Mouse (Mus musculus) activated CD4-positive, CD25-positive, alpha-beta regulatory T cell, adult 4 months (primary cell): Measurements from ENCODE around the gene Matn3. TPM values are rescaled to one million over a fixed set of nuclear protein-coding genes. Genes with fewer than 3 reads are reported as not detected.
A peak's percentile ranks its signal among the peaks of the same experiment; 100 is the strongest.

Experiments
- ATAC-seq: one replicate; pipeline ENCODE4 v1.8.0; 2017
- polyA plus RNA-seq, 2 experiments: library from polyadenylated mRNA; unstranded; fragments of 100-300 nt; shearing (Covaris generic); gene quantifications; one replicate each; pipeline ENCODE4 v1.2.1; 2017

The Matn3 gene
- polyA plus RNA-seq = not detected

- peak; percentile 28 for ATAC-seq
Measured at GRCm38 (mm10) chr12:8947714-8948464, at the start of gene Matn3. Matn3 (plus strand) TSS chr12:8947929.

- no peak for ATAC-seq
Measured at GRCm38 (mm10) chr12:8898879-8899785, 48.6 kb upstream of the Matn3 start.

GRCm38 (mm10) chr12:8900107-8900698 is 47.5 kb upstream of the Matn3 start:
- no peak for ATAC-seq

DNA sequence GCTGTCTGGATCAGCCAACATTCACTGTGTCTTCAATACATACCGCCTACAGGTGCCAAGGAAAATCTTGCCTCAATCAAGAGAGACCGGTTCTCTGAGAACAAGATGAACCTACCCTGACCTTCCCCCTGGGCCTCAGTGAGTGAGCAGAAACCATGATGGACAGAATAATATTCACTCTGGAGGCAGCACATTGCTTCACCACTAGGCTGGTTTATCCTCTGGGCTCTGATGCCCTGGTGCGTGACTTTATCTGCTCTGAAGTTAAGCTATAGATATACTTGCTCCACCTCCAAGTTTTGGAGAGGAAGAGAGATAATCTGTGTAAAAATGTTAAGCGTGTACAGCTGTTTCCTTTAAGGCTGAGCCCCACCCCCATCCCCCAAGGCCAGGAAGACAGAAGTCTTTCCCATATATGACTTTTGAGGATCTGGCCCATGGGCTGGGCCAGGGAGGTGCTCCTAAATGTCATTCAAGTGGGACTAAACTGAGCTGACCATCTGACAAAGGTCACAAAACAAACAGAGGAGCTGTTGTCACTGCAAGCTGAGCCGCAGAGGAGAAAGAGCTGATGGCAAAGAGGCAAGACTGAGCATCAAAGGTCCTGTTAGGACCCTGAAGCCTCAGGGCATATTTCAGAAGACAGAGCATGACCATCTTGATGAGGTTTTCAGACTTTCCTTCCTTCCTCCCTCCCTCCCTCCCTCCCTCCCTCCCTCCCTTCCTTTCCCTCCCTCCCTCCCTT is 46.6 kb upstream of the Matn3 start:
- no peak for ATAC-seq

DNA sequence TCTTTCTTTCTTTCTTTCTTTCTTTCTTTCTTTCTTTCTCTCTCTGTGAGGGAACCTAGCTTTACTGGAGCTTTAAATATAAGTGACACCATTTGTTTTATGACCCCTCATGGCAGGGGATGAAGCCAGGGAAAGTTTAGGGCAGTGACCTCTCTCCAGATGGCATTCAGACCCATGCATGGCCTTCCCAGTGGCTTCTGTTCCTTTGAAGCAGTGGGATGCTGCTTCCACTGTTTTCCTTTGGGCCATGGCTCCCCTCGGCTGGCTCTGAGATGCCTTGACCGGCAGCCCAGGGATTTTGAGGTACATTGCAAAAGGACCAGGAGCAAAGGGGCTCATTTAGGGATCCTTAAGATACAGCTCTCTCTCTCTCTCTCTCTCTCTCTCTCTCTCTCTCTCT is 45.8 kb upstream of the Matn3 start:
- ATAC-seq = no peak

DNA sequence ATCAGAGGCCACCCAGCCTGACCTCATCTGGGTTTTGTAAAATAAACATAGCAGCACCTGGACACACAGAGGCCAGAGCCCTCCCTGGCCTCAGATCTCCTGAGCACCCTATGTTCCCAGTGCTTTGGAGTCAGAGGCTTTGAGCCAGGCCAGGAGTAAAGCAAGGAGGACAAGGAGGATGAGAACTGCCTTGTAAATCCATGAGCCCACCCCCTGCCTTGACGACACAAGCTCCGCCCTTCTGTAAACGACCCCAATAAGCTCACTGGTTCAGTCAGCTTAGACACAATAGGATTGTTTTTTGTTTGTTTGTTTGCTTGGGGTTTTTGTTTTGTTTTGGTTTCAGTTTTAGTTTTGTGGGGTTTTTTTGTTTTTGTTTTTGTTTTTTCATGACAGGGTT is 45.2 kb upstream of the Matn3 start:
- no peak for ATAC-seq

DNA sequence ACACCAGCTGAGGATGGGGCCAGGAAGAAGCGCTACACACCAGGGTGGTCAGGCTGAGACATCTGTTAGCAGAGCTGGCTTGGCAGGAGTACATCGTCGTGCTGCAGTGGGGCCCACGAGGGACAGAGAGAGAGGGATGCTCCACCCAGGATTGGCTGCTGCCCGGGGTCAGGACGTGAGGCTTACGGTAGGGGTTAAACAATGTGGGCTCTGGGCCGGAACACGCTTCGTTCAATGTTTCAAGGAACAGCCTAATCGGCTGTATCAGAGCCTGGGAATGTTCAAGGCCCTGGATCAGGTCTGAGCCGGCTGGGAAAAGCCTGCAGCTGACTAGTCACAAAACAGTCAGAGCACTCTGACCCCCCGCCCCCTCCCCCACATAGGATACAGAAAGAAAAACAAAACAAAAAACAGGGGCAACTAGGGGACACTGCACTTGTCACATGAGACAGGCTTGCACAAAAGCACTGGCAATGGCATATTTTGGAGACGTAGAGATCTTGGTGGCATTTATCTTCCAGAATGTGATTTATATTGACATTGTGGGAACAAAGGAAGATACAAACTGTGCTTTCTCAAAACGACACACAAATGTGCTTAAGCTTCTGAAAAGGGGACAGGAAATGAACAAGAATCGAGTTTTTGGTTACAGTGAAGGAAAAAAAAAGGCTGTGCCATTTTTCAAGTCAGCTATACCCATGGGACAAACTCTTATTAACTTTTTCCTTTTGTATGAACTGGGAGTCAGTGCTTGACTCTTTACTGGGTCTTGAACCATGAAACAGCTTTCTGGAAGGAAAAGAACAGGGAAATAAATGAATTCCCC is 34.7 kb upstream of the Matn3 start:
- no peak for ATAC-seq

- ATAC-seq = no peak
Measured at GRCm38 (mm10) chr12:8913701-8914340, 33.9 kb upstream of the Matn3 start.

GRCm38 (mm10) chr12:8916378-8916777 is 31.4 kb upstream of the Matn3 start:
- ATAC-seq = no peak

GRCm38 (mm10) chr12:8919231-8919630 is 28.5 kb upstream of the Matn3 start:
- no peak for ATAC-seq

DNA sequence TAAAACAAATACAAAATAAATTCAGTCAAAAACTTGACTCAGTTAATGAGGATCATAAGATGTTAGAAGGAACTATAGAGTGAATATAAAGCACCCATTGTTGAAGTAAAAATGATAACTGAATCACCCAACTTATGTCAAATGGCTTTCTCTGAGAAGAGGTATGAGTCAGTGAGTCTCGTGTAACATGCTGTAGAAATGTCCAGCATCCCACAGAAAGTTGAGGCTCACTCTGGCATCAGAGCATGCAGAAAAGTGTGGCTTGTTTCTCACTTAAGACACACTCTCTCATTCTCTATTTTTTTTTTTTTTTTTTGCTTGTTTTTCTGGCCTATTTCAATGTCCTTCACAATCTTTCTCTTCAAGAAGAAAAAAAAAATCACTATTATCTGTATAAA is 26.7 kb upstream of the Matn3 start:
- no peak for ATAC-seq

GRCm38 (mm10) chr12:8921394-8922368 is 26.0 kb upstream of the Matn3 start, which contains the start of gene Laptm4a:
Laptm4a (plus strand) TSS chr12:8921664.
- ATAC-seq = peak; percentile 95

GRCm38 (mm10) chr12:8922369-8923124 is 25.2 kb upstream of the Matn3 start:
- no peak for ATAC-seq

DNA sequence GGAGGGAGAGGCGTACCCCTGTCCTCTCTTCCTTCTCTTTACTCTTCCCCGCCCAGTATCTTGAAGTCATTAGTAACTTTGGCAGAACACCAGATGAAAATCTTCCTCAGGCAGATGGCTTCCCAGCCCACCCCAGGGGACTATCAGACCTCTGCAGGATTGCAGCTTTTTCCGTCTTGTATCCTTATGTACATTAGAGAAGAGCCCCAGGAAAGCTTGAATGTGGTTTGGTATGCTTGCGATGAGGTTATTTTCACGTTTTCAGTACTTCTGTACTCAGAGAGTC is 24.7 kb upstream of the Matn3 start:
- ATAC-seq = no peak

- ATAC-seq = no peak
Measured at GRCm38 (mm10) chr12:8923603-8924002, 24.1 kb upstream of the Matn3 start.

GRCm38 (mm10) chr12:8927652-8928051 is 20.1 kb upstream of the Matn3 start:
- ATAC-seq = no peak

DNA sequence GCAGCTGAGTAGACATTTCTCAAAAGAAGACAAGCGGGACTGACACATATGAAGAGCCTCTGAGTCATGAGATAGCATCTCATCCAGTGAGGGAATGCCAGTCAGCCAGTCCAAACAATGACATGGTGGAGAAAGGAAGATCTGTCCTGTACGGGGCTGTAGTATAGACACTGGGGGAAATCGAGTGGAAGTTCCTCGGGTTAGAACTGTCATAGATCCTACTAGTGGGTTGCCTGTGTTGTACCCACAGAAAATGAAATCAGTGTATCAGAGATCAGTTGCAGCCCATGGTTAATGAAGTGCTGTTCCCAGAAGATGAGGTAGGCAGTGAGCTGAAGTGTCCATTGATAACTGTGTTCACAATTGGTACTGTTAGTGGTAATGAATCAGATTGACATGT is 19.0 kb upstream of the Matn3 start:
- ATAC-seq = no peak

DNA sequence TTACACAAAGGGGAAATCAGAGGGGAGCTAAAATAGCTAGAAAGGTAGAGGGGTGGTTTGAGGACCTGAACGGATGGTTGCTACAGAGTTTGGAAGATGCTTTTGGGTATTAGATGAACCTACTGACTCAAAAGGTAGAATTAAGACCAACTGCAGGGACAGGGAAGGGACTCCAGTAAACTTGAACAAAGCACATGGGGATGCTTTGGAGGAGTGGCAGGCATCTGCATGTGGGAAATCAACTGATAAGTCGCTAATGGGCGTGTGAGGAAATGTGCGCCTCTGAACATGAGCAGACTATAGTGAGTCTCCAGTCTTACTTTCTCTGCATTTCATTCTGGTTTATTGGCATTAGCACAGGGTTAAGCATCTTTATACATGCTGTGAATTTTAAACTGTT is 16.6 kb upstream of the Matn3 start:
- ATAC-seq = no peak

DNA sequence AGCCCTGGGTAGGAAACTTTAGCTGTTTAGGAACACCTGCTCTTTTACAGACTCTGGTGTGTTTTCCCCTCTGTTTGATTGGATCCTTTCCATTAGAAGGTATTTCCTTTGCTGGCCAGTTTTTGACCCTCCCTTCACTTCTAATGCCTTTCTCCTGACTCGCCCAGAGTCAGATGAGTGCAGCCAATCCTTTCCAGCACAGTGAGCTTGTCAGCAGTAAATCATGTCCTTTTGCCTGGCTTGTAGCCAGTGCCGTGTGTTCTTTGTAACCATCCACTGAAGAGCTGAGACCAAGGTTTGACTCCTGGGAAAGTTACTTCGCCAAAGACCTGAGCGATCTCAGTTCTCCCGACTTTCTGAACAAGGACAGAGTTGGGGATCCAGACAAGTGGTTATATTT is 12.4 kb upstream of the Matn3 start:
- no peak for ATAC-seq
